Mouse (Mus musculus): ENCODE data around the gene Ctbp2. TPM values are rescaled to one million over a fixed set of nuclear protein-coding genes. Genes with fewer than 3 reads are reported as not detected.

Gene Ctbp2
- polyA plus RNA-seq, 1 experiment from 2014 or later: 60.6 TPM

GRCm38 (mm10) chr7:133117815-133118214 is 6.3 kb downstream of the Ctbp2 start:
- H3K4me2 ChIP-seq: peak overlapping the region; percentile 13; the same call in 1 of the 2 replicates
- H3K4me3 ChIP-seq: no peak overlapping the region
- no peak for ATAC-seq (ENCODE audit: insufficient number of reproducible peaks, low FRiP score)
- H3K9me3 ChIP-seq (replicated peaks): no peaks in the 10 kb centered on the region
- peaks cover 66% of the 10 kb centered on the region for H3K4me1 ChIP-seq (replicated peaks)
- H3K27me3 ChIP-seq (replicated peaks): no peaks in the 10 kb centered on the region
- H3K27ac ChIP-seq (ENCODE audit: poor library complexity, severe bottlenecking): peak overlapping the region; percentile 80
- H3K9ac ChIP-seq: peak overlapping the region; percentile 45
- WGBS: 27% methylated on average over 2 of the region's 2 CpGs
- no peaks in the 10 kb centered on the region for H3K36me3 ChIP-seq

DNA sequence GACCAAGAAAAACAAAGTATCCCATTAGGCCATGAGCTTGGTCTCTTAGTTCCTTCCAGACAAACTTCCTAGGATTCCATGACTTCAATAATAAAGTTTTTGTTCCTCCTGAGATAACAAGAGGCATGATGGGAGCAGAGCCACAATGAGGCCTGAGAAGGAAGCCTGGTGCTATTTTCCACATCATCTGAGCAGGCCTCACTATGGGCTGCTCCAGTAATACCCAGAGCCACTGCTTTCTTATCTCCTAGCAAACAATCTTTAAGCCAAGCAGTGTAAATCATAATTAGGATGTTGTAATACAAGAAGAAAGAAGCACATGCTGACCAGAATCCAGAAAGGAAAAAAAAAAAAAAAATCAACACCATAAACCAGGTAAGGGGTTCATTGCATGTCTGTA is 7.6 kb downstream of the Ctbp2 start:
- no peak for ATAC-seq (ENCODE audit: insufficient number of reproducible peaks, low FRiP score)
- Histone ChIP-seq H3K27me3 (replicated peaks) (no peaks in the 10 kb centered on the region), H3K4me1 (replicated peaks) (peaks cover 79% of the 10 kb centered on the region), H3K9me3 (replicated peaks) (no peaks in the 10 kb centered on the region), H3K36me3 (no peaks in the 10 kb centered on the region), H3K27ac (ENCODE audit: poor library complexity, severe bottlenecking) (peak overlapping the region; percentile 80), H3K9ac (no peak overlapping the region; the same call in 1 of the 2 replicates), H3K4me3 (no peak overlapping the region), H3K4me2 (peak overlapping the region; percentile 72)

GRCm38 (mm10) chr7:133115886-133116285 is 8.3 kb downstream of the Ctbp2 start:
- ATAC-seq (ENCODE audit: insufficient number of reproducible peaks, low FRiP score): no peak
- H3K4me3 ChIP-seq: peak overlapping the region; percentile 38
- WGBS: 9% methylated on average over 15 of the region's 15 CpGs

DNA sequence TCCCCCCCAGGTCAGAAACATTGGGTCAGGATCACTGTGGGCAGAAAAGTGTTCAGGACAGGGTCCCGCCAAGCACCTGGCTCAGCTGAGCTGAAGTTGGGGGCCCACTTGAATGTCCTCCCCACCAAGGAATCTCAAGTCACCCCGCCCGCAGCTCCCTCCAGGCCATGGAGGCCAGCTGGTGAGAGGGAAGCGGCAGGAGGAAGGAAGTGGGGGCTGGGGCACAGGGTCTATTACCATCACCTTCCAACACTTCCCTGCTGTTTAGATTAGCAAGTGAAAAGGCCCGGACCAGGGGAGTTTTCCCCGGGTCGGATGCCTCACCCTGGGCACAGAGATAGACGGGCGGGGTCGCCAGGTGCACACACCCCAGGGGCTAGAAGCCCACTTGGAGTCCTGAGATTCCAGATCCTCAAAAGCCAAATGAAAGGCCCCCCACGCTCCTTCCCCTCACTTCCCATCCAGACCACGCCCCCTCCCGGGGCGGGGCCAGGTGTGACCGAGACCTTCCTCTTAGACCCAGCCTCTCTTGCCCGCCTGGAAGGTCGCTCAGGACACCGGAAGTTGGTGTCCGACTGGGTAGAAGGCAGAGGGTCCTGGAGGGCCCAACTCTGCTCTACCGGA is 9.2 kb downstream of the Ctbp2 start:
- 7% methylated on average over 20 of the region's 20 CpGs for WGBS
- Histone ChIP-seq H3K9me3 (replicated peaks) (no peaks in the 10 kb centered on the region), H3K36me3 (no peaks in the 10 kb centered on the region), H3K4me2 (peak overlapping the region; percentile 72), H3K4me1 (replicated peaks) (peaks cover 83% of the 10 kb centered on the region), H3K9ac (peak overlapping the region; percentile 60), H3K4me3 (peak overlapping the region; percentile 38), H3K27ac (ENCODE audit: poor library complexity, severe bottlenecking) (peak overlapping the region; percentile 80), H3K27me3 (replicated peaks) (no peaks in the 10 kb centered on the region)
- peak; percentile 72 for ATAC-seq (ENCODE audit: insufficient number of reproducible peaks, low FRiP score)

More at GRCm38 (mm10) chr7:133115886-133116285, 8.3 kb downstream of the Ctbp2 start:
- H3K4me1 ChIP-seq (replicated peaks): peaks cover 86% of the 10 kb centered on the region
- no peaks in the 10 kb centered on the region for H3K9me3 ChIP-seq (replicated peaks)
- H3K27me3 ChIP-seq (replicated peaks): no peaks in the 10 kb centered on the region
- H3K36me3 ChIP-seq: no peaks in the 10 kb centered on the region
- peak overlapping the region; percentile 68 for H3K9ac ChIP-seq
- H3K4me2 ChIP-seq: peak overlapping the region; percentile 72
- peak overlapping the region; percentile 80 for H3K27ac ChIP-seq (ENCODE audit: poor library complexity, severe bottlenecking)

DNA sequence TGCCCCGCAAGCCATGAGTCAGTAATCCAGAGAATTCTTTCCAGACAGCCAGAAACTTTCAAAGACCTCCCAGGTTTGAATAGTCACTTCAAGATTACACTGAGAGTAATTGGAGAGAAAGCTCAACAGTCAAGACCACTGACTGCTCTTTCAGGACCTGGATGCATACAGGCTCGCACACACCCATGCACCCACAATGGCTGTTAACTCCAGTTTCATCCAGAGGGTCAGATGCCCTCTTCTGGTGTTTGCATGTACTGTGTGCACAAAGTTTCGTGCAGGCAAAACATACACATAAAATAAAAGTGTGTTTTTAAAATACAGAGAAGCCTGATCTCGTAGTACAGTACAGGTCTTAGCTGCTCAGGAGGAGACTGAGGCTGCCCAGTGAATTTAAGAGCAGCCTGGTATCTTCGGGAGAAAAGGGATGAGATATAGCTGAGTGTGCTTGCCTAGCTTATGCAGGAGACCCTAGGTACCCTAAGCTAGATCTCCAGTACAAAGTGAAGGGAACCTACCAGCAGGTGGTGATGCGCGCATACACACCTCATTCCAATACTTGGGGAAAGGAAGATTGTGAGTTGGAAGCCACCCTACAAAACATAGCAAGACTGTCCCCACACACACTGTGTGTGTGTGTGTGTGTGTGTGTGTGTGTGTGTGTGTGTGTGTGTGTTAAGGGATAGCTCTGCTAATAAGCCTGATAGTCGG is 10.8 kb downstream of the Ctbp2 start:
- 74% methylated on average over 8 of the region's 8 CpGs for WGBS
- Histone ChIP-seq H3K36me3 (no peaks in the 10 kb centered on the region), H3K9me3 (replicated peaks) (no peaks in the 10 kb centered on the region), H3K4me3 (no peak overlapping the region), H3K4me2 (no peak overlapping the region), H3K27me3 (replicated peaks) (no peaks in the 10 kb centered on the region), H3K4me1 (replicated peaks) (peaks cover 86% of the 10 kb centered on the region), H3K9ac (no peak overlapping the region), H3K27ac (ENCODE audit: poor library complexity, severe bottlenecking) (peak overlapping the region; percentile 68; the same call in 1 of the 2 replicates)
- no peak for ATAC-seq (ENCODE audit: insufficient number of reproducible peaks, low FRiP score)

- peak overlapping the region; percentile 68 for H3K27ac ChIP-seq (ENCODE audit: poor library complexity, severe bottlenecking)
- H3K4me3 ChIP-seq: no peak overlapping the region
- no peaks in the 10 kb centered on the region for H3K9me3 ChIP-seq (replicated peaks)
- 30% methylated on average over 6 of the region's 6 CpGs for WGBS
- H3K9ac ChIP-seq: no peak overlapping the region
- H3K4me2 ChIP-seq: no peak overlapping the region
- no peaks in the 10 kb centered on the region for H3K27me3 ChIP-seq (replicated peaks)
- H3K4me1 ChIP-seq (replicated peaks): peaks cover 78% of the 10 kb centered on the region
- ATAC-seq (ENCODE audit: insufficient number of reproducible peaks, low FRiP score): no peak
- H3K36me3 ChIP-seq: no peaks in the 10 kb centered on the region
These were observed 11.8 kb downstream of the Ctbp2 start for GRCm38 (mm10) chr7:133112351-133112831.

- no peak overlapping the region for H3K9ac ChIP-seq
- H3K27me3 ChIP-seq (replicated peaks): no peaks in the 10 kb centered on the region
- ATAC-seq (ENCODE audit: insufficient number of reproducible peaks, low FRiP score): no peak
- H3K4me2 ChIP-seq: no peak overlapping the region
- no peak overlapping the region for H3K27ac ChIP-seq (ENCODE audit: poor library complexity, severe bottlenecking)
- no peaks in the 10 kb centered on the region for H3K9me3 ChIP-seq (replicated peaks)
- WGBS: 91% methylated on average over 4 of the region's 4 CpGs
- H3K4me1 ChIP-seq (replicated peaks): peaks cover 67% of the 10 kb centered on the region
- no peaks in the 10 kb centered on the region for H3K36me3 ChIP-seq
- no peak overlapping the region for H3K4me3 ChIP-seq
These were observed 14.7 kb downstream of the Ctbp2 start for GRCm38 (mm10) chr7:133109442-133109841.

DNA sequence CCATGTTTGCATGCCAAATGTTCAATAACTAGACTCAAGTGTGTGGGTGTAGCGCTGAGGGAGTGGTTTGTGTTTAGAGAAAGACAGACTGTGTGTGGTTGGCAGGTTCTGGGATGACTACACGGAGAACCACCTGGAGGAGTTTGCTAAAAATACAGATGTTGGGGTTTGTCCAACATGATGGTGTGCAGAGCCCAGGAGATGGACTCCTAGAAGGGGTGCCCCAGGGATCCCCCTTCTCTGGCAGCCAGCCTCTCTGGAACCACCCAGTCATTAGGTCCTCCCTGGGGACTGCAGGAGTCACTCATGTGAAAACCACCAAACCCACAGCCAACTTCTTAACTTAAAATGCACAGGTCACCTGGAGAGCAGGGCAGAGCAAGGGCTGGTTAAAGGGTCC is 15.5 kb downstream of the Ctbp2 start:
- no peak for ATAC-seq (ENCODE audit: insufficient number of reproducible peaks, low FRiP score)
- WGBS: 79% methylated on average over 2 of the region's 2 CpGs
- Histone ChIP-seq H3K27me3 (replicated peaks) (no peaks in the 10 kb centered on the region), H3K4me2 (no peak overlapping the region), H3K4me3 (no peak overlapping the region), H3K9me3 (replicated peaks) (no peaks in the 10 kb centered on the region), H3K36me3 (no peaks in the 10 kb centered on the region), H3K27ac (ENCODE audit: poor library complexity, severe bottlenecking) (no peak overlapping the region), H3K9ac (no peak overlapping the region), H3K4me1 (replicated peaks) (peaks cover 61% of the 10 kb centered on the region)

DNA sequence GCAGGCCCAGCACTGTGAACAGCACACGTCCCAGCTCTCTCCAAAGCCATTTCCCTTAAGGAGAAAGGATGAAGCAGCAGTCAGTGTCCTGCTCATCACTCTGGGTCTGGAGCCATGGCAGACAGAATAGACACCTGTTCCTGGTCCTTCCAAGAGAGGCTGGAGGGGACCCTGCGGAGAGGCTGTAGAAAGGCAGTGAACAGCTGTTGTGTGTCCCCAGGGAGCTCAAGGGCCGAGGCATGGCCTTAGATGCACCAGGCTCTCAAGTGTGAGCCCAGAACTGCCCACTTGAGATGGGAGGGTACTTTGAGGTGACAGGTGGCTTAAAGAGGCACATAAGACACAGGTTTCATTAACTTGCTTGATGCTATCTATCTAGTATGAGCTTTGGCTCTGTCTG is 21.6 kb downstream of the Ctbp2 start:
- H3K9me3 ChIP-seq (replicated peaks): no peaks in the 10 kb centered on the region
- no peak overlapping the region for H3K4me3 ChIP-seq
- ATAC-seq (ENCODE audit: insufficient number of reproducible peaks, low FRiP score): no peak
- H3K4me1 ChIP-seq (replicated peaks): peaks cover 71% of the 10 kb centered on the region
- H3K27ac ChIP-seq (ENCODE audit: poor library complexity, severe bottlenecking): no peak overlapping the region
- no peak overlapping the region for H3K9ac ChIP-seq
- no peak overlapping the region for H3K4me2 ChIP-seq
- peaks cover 4% of the 10 kb centered on the region; the same call in 1 of the 2 replicates for H3K36me3 ChIP-seq
- no peaks in the 10 kb centered on the region for H3K27me3 ChIP-seq (replicated peaks)
- 70% methylated on average over 3 of the region's 3 CpGs for WGBS

DNA sequence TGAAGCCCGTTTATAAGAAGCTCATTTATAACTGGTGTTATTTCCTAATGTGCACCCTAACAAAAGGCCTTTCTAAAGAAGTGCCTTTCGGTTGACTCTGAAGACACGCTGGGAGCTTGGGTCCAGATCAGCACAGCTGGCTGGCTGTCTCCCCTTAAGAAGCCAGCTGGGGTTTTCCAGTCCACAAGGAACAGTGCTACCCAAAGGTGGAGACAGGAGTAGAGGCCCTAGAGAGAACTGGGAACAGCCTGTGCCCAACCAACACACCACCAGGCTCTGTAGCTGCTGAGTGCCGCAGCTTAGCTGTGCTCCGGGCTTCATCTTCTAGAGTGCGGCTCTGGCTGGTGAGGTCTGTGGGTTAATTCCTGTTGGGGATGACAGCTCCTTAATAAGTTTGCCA is 23.1 kb downstream of the Ctbp2 start:
- Histone ChIP-seq H3K4me1 (replicated peaks) (peaks cover 72% of the 10 kb centered on the region), H3K27ac (ENCODE audit: poor library complexity, severe bottlenecking) (peak overlapping the region; percentile 21; the same call in 1 of the 2 replicates), H3K4me3 (no peak overlapping the region), H3K4me2 (no peak overlapping the region), H3K36me3 (peaks cover 10% of the 10 kb centered on the region), H3K27me3 (replicated peaks) (no peaks in the 10 kb centered on the region), H3K9ac (no peak overlapping the region), H3K9me3 (replicated peaks) (no peaks in the 10 kb centered on the region)
- ATAC-seq (ENCODE audit: insufficient number of reproducible peaks, low FRiP score): no peak
- WGBS: 87% methylated on average over 6 of the region's 6 CpGs

DNA sequence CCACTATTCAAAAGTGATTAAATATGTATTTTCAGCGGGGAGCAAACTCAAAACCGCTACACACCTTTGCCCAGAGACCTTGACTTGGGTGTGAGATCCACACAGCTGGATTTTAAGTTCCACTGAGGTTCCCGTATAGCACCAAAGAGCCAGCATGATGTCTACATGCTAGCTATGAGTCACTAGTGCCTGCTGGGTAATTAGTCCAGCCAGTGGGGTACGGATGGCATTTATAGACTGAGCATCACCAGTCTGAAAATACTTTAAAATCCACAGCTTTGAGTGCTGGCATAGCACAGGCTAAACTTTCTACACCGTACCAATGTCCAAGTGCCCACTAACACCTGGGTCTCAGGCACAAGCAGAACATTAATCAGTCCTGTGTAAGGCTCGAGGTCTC is 24.0 kb downstream of the Ctbp2 start:
- no peak for ATAC-seq (ENCODE audit: insufficient number of reproducible peaks, low FRiP score)
- Histone ChIP-seq H3K36me3 (peaks cover 15% of the 10 kb centered on the region), H3K4me3 (no peak overlapping the region), H3K9ac (no peak overlapping the region), H3K27me3 (replicated peaks) (no peaks in the 10 kb centered on the region), H3K9me3 (replicated peaks) (no peaks in the 10 kb centered on the region), H3K4me1 (replicated peaks) (peaks cover 69% of the 10 kb centered on the region), H3K4me2 (no peak overlapping the region), H3K27ac (ENCODE audit: poor library complexity, severe bottlenecking) (peak overlapping the region; percentile 73)
- 70% methylated on average over 6 of the region's 6 CpGs for WGBS
